Mouse (Mus musculus) lung, embryonic 15.5 days (tissue): ENCODE measurements around the gene Igdcc4. TPM values are rescaled to one million over a fixed set of nuclear protein-coding genes. Genes with fewer than 3 reads are reported as not detected.

Experiments
- ATAC-seq: fragments of 200-750 bp; cut with Nextera tagmentation; 2 replicates; pipeline ENCODE4 v1.8.0; 2017; ENCODE audit warnings: moderate number of reproducible peaks, borderline replicate concordance; ENCODE audit not compliant: low FRiP score, low TSS enrichment; ENCODE audit errors: extremely low read depth
- H3K27ac ChIP-seq: fragments of 300-500 bp; sonication (generic); 2 replicates; pipeline ENCODE4 v1.5.1; 2015; ENCODE audit warnings: moderate library complexity, mild to moderate bottlenecking, inconsistent platforms
- H3K27me3 ChIP-seq: fragments of 300-500 bp; sonication (generic); 2 replicates; pipeline ENCODE4 v1.6.1; 2015; ENCODE audit warnings: inconsistent platforms
- H3K36me3 ChIP-seq: fragments of 300-500 bp; sonication (generic); 2 replicates; pipeline ENCODE4 v1.6.1; 2015; ENCODE audit warnings: inconsistent platforms
- H3K4me1 ChIP-seq: fragments of 300-500 bp; sonication (generic); 2 replicates; pipeline ENCODE4 v1.6.1; 2015; ENCODE audit warnings: inconsistent platforms
- H3K4me2 ChIP-seq: fragments of 300-500 bp; sonication (generic); 2 replicates; pipeline ENCODE4 v1.6.1; 2015; ENCODE audit warnings: inconsistent platforms, mild to moderate bottlenecking, moderate library complexity
- H3K4me3 ChIP-seq: fragments of 300-500 bp; sonication (generic); 2 replicates; pipeline ENCODE4 v1.5.1; 2015; ENCODE audit warnings: mild to moderate bottlenecking, inconsistent platforms
- H3K9ac ChIP-seq: fragments of 300-500 bp; sonication (generic); 2 replicates; pipeline ENCODE4 v1.6.1; 2015; ENCODE audit warnings: inconsistent platforms
- H3K9me3 ChIP-seq: fragments of 300-500 bp; sonication (generic); 2 replicates; pipeline ENCODE4 v1.6.1; 2016; ENCODE audit warnings: inconsistent platforms
- WGBS: fragments of 180-500 bp; shearing (Covaris S2); methylation state at CpG from one replicate; pipeline ENCODE4 v1.1.7; 2015; 5-methylcytosine and 5-hydroxymethylcytosine counted together
- polyA plus RNA-seq: library from polyadenylated mRNA; unstranded; fragments of >200 nt; fragmentation: Nextera tagmentation; extraction: Ambion mirVana; gene quantifications from 2 replicates; pipeline ENCODE4 v1.2.1, GENCODE M21; 2015

Gene Igdcc4
- polyA plus RNA-seq, 1 experiment from 2014 or later, result 14.6 TPM

DNA sequence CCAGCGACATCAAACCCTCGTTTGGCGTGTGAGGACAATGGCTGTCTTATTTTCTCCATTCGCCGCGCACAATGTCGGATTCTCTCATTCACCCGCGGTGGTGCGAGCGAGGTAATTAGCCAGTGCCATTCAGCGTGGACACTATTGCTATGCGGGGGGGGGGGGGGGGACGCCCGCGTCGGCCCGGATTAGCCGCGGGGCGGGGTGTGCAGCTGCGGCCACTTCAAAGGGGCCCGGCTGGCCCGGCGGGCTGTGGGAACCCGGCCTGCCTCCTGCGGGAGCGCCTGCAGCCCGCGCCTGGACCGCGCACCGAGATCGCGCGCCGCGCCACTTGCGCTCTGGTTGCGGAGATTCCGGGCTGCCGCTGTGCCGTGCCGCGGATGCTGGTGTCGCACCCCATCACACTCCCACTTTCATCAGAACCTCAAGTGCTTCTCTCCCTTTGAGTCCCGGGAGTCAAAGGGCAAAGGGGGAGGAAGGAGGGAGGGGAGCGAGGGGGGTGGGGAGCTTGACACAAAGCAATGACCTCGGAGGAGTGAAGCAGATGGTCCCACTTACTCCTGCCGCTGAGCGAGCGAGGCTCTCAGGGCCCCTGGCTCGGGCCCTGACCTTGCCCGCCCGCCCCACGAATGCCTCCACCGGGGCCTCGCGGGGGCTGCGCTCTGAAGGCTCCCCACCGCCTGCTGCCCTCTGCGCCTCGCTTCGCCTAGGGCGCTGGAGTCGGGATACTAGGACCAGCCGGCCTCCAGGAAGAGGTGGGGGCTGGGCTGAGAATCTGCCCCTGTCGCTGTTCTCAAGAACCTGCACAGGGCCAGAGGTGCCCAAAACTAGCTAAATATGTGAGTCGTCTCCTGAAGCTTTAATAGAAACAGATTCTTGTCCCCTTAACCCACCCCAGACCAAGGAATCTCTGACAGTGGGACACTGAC lies 61.7 kb downstream of the Igdcc4 start:
- Histone ChIP-seq H3K4me1 (peaks cover 11% of the 10 kb centered on the region), H3K36me3 (no peaks in the 10 kb centered on the region), H3K27me3 (peaks cover 40% of the 10 kb centered on the region), H3K9me3 (no peaks in the 10 kb centered on the region), H3K27ac (no peak overlapping the region), H3K9ac (peak overlapping the region; percentile 18), H3K4me3 (peak overlapping the region; percentile 43), H3K4me2 (peak overlapping the region; percentile 92)
- 1% methylated on average over 57 of the region's 69 CpGs for WGBS
- no peak for ATAC-seq

DNA sequence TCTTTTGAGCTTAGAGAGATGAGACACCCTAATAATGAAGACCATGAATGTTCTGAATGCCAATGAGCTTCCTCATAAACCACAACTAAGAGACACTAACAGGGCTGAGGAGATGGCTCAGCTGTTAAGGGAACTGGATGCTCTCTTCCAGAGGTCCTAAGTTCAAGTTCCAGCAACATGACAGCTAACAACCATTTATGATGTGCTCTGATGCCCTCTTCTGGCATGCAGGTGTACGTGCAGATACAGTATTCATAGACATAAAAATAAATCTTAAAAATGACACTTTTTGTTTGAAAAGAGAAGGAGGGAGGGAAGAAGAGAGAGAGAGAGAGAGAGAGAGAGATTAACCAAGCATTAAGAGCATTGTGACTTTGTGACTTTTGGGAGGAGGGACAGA lies 63.6 kb downstream of the Igdcc4 start:
- Histone ChIP-seq H3K27me3 (peaks cover 40% of the 10 kb centered on the region), H3K9me3 (no peaks in the 10 kb centered on the region), H3K27ac (no peak overlapping the region), H3K4me3 (no peak overlapping the region), H3K9ac (no peak overlapping the region), H3K4me2 (no peak overlapping the region), H3K36me3 (no peaks in the 10 kb centered on the region), H3K4me1 (peaks cover 11% of the 10 kb centered on the region)
- no peak for ATAC-seq
- 27% methylated on average over 1 of the region's 1 CpGs for WGBS

DNA sequence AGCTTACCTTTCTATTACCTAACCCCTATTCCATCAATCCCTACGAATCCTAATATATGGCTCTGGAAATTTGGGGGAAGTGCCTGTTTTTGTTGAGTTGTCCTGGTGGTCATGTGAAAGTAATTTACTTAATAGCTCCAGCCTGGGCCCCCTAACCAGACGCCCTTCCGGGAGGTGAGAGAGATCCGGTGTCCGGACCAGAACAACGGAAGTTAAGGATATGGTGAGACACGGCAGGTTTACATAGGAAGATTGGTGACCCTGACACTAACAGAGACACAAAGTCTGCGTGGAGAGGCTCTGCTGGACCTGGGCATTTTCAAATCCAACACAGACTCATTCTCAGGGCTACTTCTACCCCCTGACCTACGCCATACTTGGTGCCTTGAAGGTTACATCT lies 65.1 kb downstream of the Igdcc4 start:
- H3K4me1 ChIP-seq, result peaks cover 11% of the 10 kb centered on the region

DNA sequence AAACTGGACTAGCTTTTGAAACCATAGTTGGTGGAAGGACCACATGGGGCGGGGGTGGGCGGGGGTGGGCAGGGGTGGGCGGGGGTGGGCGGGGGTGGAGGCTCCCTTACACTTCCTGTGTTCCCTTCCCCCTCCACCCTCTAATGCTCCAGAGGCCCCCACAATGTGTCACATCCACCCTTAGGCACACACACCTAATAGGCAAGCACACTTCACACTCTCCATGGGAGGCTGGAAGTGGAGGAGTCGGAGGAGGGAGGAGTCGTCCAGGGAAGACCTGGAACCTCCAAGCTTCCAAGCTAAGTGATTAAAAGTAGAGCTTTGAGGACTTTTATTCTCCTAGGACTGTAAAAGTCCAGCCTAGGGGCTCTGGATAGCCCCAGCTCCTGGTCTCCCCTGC lies 67.2 kb downstream of the Igdcc4 start:
- Histone ChIP-seq H3K4me2 (no peak overlapping the region), H3K27ac (no peak overlapping the region), H3K4me3 (no peak overlapping the region), H3K9ac (no peak overlapping the region), H3K27me3 (peaks cover 10% of the 10 kb centered on the region; the same call in 1 of the 2 replicates), H3K9me3 (no peaks in the 10 kb centered on the region), H3K4me1 (no peaks in the 10 kb centered on the region), H3K36me3 (no peaks in the 10 kb centered on the region)
- ATAC-seq, result peak; percentile 52; the same call in 1 of the 2 replicates
- WGBS, result 36% methylated on average over 6 of the region's 6 CpGs

More for the DNA sequence above, 65.1 kb downstream of the Igdcc4 start:
- WGBS, result 43% methylated on average over 9 of the region's 9 CpGs
- H3K9ac ChIP-seq, result no peak overlapping the region
- no peak overlapping the region for H3K4me2 ChIP-seq
- H3K4me3 ChIP-seq, result no peak overlapping the region
- no peak overlapping the region for H3K27ac ChIP-seq
- no peaks in the 10 kb centered on the region for H3K9me3 ChIP-seq
- H3K27me3 ChIP-seq, result peaks cover 30% of the 10 kb centered on the region
- ATAC-seq, result no peak
- H3K36me3 ChIP-seq, result no peaks in the 10 kb centered on the region

DNA sequence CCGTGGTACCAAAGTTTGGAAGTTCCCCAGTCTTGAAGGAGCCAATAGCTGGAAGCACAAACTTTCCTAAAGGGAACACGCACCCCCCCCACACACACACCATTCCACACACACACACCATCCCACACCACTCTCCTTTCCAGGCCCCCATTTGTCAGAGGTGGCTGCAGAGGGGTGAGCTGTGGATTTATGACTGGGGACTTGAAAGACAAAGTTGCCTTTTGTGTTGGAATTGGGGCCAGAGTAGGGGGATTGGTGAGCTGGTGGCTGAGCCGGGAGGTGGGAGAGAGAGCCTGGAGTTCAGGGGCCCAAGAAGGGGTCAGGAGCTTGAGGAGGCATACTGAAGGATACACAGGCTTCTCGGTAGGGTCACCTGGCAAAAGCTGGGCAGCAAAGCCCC lies 67.7 kb downstream of the Igdcc4 start:
- WGBS, result 50% methylated on average over 4 of the region's 4 CpGs
- H3K4me3 ChIP-seq, result no peak overlapping the region

DNA sequence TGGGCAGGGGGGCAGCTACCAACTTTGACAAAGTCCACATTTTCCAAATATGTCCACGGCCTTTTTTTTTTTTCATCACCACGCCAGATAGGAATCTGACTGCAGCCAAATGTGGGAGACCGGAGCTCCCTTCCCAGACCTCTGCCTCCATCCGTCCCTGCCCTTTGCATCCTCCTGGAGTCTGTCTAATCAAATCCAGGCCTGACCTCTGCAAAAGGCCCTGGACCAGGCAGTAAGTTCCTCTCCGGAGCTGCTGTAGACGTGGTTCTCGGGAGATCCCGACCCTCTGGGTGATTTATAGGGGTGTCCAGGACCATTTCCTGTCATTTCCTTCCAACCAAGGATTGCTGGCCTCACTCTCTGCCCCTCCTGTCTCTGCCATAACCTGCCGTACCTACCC lies 71.4 kb downstream of the Igdcc4 start:
- WGBS, result 40% methylated on average over 9 of the region's 9 CpGs

More for the DNA sequence above, 67.7 kb downstream of the Igdcc4 start:
- Histone ChIP-seq H3K9ac (no peak overlapping the region), H3K9me3 (no peaks in the 10 kb centered on the region), H3K27me3 (peaks cover 6% of the 10 kb centered on the region; the same call in 1 of the 2 replicates), H3K36me3 (no peaks in the 10 kb centered on the region), H3K27ac (no peak overlapping the region), H3K4me2 (no peak overlapping the region), H3K4me1 (no peaks in the 10 kb centered on the region)
- ATAC-seq, result no peak

DNA sequence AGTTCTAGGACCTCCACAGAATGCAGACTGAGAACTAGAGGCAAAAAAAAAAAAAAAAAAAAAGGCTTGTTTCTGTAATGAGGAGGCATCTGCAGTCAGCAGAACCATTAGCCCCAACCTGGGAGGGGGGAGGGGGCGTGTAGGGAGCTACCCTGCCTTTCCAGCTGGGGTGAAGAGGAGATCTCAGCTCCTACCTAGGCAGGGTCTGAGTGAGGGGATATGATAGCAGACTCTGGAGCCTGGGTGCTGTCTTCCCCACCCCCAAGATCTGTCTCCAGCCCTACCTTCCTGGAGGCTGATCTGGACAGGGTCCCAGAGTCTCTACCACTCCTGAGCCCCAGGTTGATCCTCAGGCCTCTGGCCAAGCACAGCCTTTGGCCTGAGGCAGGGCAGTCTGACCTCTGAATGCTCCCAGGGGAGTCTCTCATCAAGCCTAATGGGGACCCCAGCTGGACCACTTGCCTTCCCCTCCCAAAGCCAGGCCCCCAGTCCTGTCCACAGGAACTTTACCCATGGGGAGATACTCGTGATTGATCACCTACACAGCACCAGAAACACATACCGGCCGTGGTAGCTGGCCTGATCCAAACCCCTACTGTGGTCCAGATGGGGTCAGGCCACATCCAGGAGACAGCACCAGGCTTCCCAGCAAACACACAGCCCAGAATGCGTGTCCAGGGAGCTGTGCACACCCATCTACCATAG lies 74.1 kb downstream of the Igdcc4 start:
- Histone ChIP-seq H3K4me3 (no peak overlapping the region), H3K4me2 (no peak overlapping the region), H3K36me3 (no peaks in the 10 kb centered on the region), H3K9me3 (no peaks in the 10 kb centered on the region), H3K9ac (no peak overlapping the region), H3K27me3 (no peaks in the 10 kb centered on the region), H3K27ac (no peak overlapping the region), H3K4me1 (peaks cover 33% of the 10 kb centered on the region)
- ATAC-seq, result no peak
- WGBS, result 34% methylated on average over 5 of the region's 5 CpGs

More for the DNA sequence above, 71.4 kb downstream of the Igdcc4 start:
- H3K4me3 ChIP-seq, result no peak overlapping the region
- H3K9ac ChIP-seq, result no peak overlapping the region
- H3K4me2 ChIP-seq, result no peak overlapping the region
- H3K9me3 ChIP-seq, result no peaks in the 10 kb centered on the region
- no peak for ATAC-seq
- H3K27me3 ChIP-seq, result no peaks in the 10 kb centered on the region
- H3K27ac ChIP-seq, result no peak overlapping the region
- H3K4me1 ChIP-seq, result peaks cover 12% of the 10 kb centered on the region
- no peaks in the 10 kb centered on the region for H3K36me3 ChIP-seq

GRCm38 (mm10) chr9:65175939-65176871 lies 74.9 kb downstream of the Igdcc4 start:
- Histone ChIP-seq H3K9ac (no peak overlapping the region), H3K4me3 (no peak overlapping the region), H3K9me3 (no peaks in the 10 kb centered on the region), H3K27ac (no peak overlapping the region), H3K36me3 (no peaks in the 10 kb centered on the region), H3K4me2 (no peak overlapping the region), H3K27me3 (no peaks in the 10 kb centered on the region), H3K4me1 (peaks cover 39% of the 10 kb centered on the region)
- WGBS, result 28% methylated on average over 9 of the region's 9 CpGs
- ATAC-seq, result no peak

DNA sequence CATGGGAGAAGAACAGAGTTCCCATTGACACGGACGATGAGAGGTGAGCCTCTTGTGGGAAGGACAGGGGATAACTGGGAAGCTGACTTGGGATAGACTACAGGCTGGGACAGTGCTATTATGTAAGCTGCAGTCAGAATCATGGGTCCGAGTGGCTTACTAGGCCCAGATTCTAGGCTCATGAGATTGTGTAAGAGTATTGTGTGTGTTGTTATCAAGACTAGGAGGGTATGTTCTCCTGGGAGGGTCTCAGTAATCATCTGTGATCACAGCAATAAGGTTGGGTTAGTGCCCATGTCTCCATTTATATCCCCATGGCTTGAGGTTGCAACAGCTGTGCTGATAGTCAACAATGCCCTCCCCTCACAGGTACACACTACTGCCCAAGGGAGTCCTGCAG lies 76.2 kb downstream of the Igdcc4 start:
- H3K4me3 ChIP-seq, result no peak overlapping the region
- H3K27me3 ChIP-seq, result no peaks in the 10 kb centered on the region
- WGBS, result 79% methylated on average over 3 of the region's 3 CpGs
- peaks cover 39% of the 10 kb centered on the region for H3K4me1 ChIP-seq
- H3K36me3 ChIP-seq, result no peaks in the 10 kb centered on the region
- no peaks in the 10 kb centered on the region for H3K9me3 ChIP-seq
- no peak overlapping the region for H3K9ac ChIP-seq
- H3K4me2 ChIP-seq, result no peak overlapping the region
- ATAC-seq, result no peak
- H3K27ac ChIP-seq, result no peak overlapping the region

GRCm38 (mm10) chr9:65177912-65178311 lies 76.6 kb downstream of the Igdcc4 start:
- no peak overlapping the region for H3K9ac ChIP-seq
- no peak for ATAC-seq
- H3K9me3 ChIP-seq, result no peaks in the 10 kb centered on the region
- H3K27ac ChIP-seq, result no peak overlapping the region
- H3K4me3 ChIP-seq, result no peak overlapping the region
- 66% methylated on average over 10 of the region's 10 CpGs for WGBS
- H3K4me1 ChIP-seq, result peaks cover 39% of the 10 kb centered on the region
- H3K4me2 ChIP-seq, result no peak overlapping the region
- no peaks in the 10 kb centered on the region for H3K27me3 ChIP-seq
- no peaks in the 10 kb centered on the region for H3K36me3 ChIP-seq
